Mouse (Mus musculus): ENCODE measurements around the gene Rapgef6. TPM values are rescaled to one million over a fixed set of nuclear protein-coding genes. Genes with fewer than 3 reads are reported as not detected.

The Rapgef6 gene
- total RNA-seq, 2 experiments from 2014 or later: 36.9 to 37.8 TPM

DNA sequence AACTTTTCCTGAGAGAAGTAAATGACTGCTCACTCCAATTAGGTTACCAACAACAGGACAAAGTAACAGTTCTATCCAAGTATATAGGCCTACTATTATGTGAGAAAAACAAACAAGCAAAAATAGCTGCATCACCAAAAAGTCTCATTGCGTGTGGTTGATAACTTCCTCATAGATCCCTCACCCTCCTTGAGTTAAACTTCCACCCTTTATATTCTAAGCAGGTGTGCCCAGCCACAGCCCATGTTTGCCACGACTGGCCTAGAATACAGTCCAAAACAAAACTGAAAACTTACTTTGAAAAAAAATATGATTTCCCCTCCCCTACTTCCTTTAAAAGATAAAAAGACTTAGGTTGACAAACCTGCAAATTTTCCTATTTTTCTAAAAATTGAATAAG is 5.4 kb downstream of the Rapgef6 start:
- no peak overlapping the region for H3K4me3 ChIP-seq
- intact Hi-C loops (cut with DNase I): loop anchor here (10.0 kb wide), 1 partner anchor 337 kb away; the partner anchor contains the start of genes Hint1 and Lyrm7
- DNase-seq (ENCODE audit: extremely low spot score in 1 of 2, low spot score in 2 of 2): no peak
- no peak for TF ChIP-seq CTCF (IDR thresholded peaks at IDR 0.05)
- H3K27ac ChIP-seq: no peak overlapping the region

DNA sequence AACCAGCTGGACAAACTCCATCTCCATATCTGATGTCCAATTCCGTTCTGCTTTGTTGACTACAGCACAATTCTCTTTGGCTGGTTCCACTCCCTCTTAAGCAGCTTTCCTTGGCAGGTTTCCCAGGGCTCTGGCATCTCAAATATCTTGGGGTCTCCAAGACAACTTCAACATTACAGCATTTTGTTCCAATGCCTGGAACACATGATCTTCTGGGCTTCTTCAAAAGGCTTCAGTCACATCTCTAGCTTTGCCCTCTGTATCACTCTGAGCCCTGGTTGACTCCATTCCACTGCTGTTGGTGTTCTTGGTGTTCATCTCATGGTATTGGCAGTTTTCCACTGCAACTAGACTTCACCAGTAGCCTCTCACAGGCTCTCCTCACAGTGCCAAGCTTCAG is 7.7 kb downstream of the Rapgef6 start:
- H3K27ac ChIP-seq: no peak overlapping the region
- no peak for TF ChIP-seq CTCF (IDR thresholded peaks at IDR 0.05)
- intact Hi-C loops (cut with DNase I): loop anchor here (5.0 to 10.0 kb wide), 2 partner anchors 173 to 406 kb away; no protein-coding TSS in a partner anchor

DNA sequence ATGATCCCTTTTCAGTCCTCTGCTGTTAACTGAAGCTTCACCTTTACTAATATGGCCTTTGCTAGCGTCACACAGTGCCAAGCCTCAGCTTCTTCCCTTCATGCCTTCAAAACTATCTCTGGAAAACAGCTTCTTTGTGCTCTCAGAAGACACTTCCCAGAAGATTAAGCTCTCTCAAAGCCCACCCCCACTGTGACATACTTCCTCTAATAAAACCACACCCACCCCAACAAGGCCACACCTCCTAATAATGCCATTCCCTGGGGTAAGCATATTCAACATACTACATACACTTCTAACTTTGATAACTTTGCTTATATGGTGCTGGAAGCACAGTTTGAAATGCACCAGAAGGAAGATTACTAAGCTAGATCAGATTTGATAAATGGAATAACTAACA is 8.3 kb downstream of the Rapgef6 start:
- Histone ChIP-seq H3K4me3 (no peak overlapping the region), H3K27ac (no peak overlapping the region)
- intact Hi-C loops (cut with DNase I): loop anchor here (5.0 to 10.0 kb wide), 2 partner anchors 174 to 406 kb away; no protein-coding TSS in a partner anchor
- TF ChIP-seq CTCF (IDR thresholded peaks at IDR 0.05): no peak
- no peak for DNase-seq (ENCODE audit: extremely low spot score in 1 of 2, low spot score in 2 of 2)

More for the DNA sequence above, 7.7 kb downstream of the Rapgef6 start:
- no peak for DNase-seq (ENCODE audit: extremely low spot score in 1 of 2, low spot score in 2 of 2)
- H3K4me3 ChIP-seq: no peak overlapping the region

DNA sequence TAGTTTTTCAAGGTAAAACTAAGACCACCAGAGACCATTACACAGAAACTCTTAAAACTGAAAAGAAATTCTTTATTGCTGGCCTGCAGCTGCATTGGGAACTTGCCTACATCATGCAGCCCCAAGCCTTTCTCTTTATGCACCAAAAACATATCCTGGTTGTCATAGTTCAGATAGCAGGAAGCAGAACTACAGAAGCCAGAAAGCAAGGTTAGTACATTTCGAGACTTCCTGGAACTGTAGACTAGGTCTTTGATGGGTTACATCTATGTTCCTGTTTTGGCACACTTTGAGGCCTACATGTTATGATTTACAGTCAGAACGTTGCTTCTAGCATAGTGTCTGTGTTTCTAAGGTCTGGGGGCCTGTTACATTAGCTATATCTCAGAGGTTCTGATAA is 11.2 kb downstream of the Rapgef6 start:
- no peak overlapping the region for H3K27ac ChIP-seq
- intact Hi-C loops (cut with DNase I): loop anchor here (2.0 to 10.0 kb wide), 3 partner anchors 177 to 409 kb away; no protein-coding TSS in a partner anchor
- no peak overlapping the region for H3K4me3 ChIP-seq
- no peak for TF ChIP-seq CTCF (IDR thresholded peaks at IDR 0.05)
- no peak for DNase-seq (ENCODE audit: extremely low spot score in 1 of 2, low spot score in 2 of 2)

DNA sequence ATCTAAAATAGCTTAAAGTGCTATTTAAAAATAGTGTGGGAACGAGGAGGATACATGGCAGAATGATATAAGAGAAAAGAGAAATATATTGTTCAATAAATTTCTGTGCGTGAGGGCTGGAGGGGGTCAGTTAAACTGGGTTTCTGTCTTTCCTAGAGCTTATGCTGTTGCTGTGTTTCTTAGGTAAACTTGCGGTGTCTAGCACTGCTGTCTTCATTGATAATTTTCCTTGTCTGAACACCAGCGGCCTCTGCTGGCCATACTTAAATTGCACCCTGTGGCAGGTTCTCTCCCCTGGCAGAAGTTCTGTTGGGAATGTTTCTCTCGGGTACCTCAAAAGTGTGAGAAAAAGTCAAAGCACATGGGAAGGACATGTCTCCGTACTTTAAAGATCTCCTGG is 12.2 kb downstream of the Rapgef6 start:
- intact Hi-C loops (cut with DNase I): loop anchor here (2.0 to 10.0 kb wide), 3 partner anchors 178 to 410 kb away; no protein-coding TSS in a partner anchor
- no peak overlapping the region for H3K27ac ChIP-seq
- peak; percentile 90 for TF ChIP-seq CTCF (IDR thresholded peaks at IDR 0.05)
- DNase-seq (ENCODE audit: extremely low spot score in 1 of 2, low spot score in 2 of 2): peak; percentile 60 to 80
- no peak overlapping the region for H3K4me3 ChIP-seq

DNA sequence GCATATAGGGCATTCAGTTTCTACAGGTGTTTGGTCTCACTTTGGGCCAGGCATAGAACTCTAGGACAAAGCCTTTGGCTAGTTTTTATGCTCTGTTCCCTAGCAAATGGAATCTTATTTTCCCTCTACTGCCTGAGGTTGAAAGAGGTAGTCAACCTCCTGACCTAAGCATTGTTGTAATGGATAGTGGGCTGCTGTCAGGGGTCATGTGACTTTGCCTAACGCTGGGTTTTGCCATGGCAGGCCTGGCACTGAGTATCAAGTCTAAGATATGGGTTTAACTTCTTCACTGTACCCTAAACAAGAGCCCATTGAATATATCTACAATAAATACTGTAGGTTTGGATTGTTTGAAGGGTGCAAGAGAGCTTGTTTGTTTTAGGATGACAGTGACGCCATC is 16.4 kb downstream of the Rapgef6 start:
- TF ChIP-seq CTCF (IDR thresholded peaks at IDR 0.05): no peak
- intact Hi-C loops (cut with DNase I): loop anchor here (10.0 kb wide), 1 partner anchor 414 kb away; no protein-coding TSS in a partner anchor
- no peak overlapping the region for H3K4me3 ChIP-seq
- no peak for DNase-seq (ENCODE audit: extremely low spot score in 1 of 2, low spot score in 2 of 2)
- H3K27ac ChIP-seq: no peak overlapping the region

DNA sequence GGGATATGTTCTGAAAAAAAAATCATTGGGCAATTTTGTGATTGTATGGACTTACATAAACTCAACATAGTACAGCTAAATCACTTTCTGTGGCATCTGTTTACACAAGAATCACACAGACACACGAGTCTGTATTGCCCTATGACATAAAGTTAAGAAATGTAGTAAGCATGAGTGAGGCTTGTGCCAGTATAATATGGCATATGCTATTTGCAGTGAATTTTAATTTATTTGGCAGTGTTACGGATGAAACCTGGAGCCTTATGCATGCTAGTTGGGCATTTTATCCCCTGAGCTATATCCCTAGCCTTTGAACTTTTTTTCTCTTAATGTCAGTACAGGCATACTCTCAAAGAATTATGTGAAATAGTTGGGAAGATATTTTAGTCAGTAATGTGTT is 16.8 kb downstream of the Rapgef6 start:
- no peak for DNase-seq (ENCODE audit: extremely low spot score in 1 of 2, low spot score in 2 of 2)
- H3K27ac ChIP-seq: no peak overlapping the region
- intact Hi-C loops (cut with DNase I): loop anchor here (10.0 kb wide), 1 partner anchor 415 kb away; no protein-coding TSS in a partner anchor
- no peak overlapping the region for H3K4me3 ChIP-seq
- no peak for TF ChIP-seq CTCF (IDR thresholded peaks at IDR 0.05)

DNA sequence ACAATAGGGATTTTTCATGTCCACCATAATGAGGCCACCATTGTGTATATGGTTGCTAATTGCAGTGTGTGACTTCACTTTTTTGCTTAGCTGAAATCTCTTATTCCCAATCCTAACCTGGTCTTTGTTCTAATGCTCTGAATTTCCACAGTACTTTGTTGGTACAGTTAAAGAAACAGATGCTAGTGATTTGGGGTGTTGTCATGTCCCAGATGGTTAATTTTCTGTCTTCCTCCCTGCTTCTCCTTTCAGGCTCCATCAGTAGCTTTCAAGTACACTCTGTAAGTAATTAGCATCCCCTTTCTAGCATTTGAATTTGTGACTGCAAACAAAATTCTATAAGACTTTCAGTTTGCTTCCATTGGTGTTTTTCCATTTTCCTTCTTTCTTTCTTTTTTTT is 17.7 kb downstream of the Rapgef6 start:
- H3K4me3 ChIP-seq: no peak overlapping the region
- DNase-seq (ENCODE audit: extremely low spot score in 1 of 2, low spot score in 2 of 2): no peak
- intact Hi-C loops (cut with DNase I): no loop called here
- no peak for TF ChIP-seq CTCF (IDR thresholded peaks at IDR 0.05)
- no peak overlapping the region for H3K27ac ChIP-seq

DNA sequence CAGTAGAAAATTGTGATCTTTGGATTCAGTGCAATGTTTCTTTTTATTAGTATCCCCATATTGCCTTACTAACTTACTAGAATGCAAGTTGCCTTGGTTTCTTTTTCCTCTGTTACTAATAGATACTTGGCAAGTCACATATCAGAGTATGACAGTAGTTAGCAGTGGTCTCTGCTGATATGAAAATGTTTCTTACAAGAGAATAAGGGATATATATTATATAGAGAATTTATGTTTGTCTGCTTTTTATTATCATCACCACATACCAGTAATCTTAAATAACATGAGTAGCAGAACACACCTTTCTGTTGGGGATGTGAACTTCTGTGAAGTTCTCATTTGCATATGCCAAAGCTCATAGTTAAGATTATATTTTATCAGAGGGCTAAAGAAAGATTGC is 19.8 kb downstream of the Rapgef6 start:
- intact Hi-C loops (cut with DNase I): no loop called here
- TF ChIP-seq CTCF (IDR thresholded peaks at IDR 0.05): no peak
- Histone ChIP-seq H3K27ac (no peak overlapping the region), H3K4me3 (no peak overlapping the region)
- no peak for DNase-seq (ENCODE audit: extremely low spot score in 1 of 2, low spot score in 2 of 2)

DNA sequence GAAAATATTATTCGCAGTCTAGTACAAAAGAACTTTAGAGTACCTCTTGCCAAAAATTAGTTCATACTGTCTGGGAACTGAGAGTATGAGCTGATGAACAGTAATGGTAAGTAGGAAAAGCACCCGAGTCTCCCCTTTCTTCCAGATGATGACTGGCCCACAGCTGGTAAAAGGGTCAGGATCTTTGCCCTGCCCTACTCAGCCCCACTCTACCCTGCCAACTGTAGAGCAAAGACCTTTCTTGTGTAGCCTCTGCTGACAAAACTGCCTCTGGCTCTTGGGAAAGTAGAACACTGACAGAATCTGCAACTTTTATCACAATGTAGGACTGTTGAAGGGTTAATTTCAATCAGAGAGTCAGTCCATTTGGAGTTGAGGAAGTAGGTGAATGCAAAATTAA is 32.3 kb downstream of the Rapgef6 start:
- no peak for TF ChIP-seq CTCF (IDR thresholded peaks at IDR 0.05)
- intact Hi-C loops (cut with DNase I): no loop called here
- DNase-seq (ENCODE audit: extremely low spot score in 1 of 2, low spot score in 2 of 2): no peak
- no peak overlapping the region for H3K27ac ChIP-seq
- H3K4me3 ChIP-seq: no peak overlapping the region

DNA sequence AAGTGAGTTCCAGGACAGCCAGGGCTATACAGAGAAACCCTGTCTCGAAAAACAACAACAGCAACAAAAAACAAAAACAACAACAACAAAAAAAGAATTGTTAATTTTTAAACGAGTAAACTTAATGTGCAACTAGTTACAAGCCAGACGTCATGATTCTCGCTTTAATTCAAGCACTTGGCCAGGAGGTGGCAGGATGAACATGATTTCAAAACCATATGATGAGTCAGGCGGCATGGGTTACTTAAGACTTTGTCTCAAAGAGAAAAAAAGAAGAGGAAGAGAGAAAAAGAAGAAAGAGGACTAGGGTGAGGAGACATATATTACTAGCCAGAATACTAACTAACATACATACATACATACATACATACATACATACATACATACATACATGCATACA is 40.1 kb downstream of the Rapgef6 start:
- TF ChIP-seq CTCF (IDR thresholded peaks at IDR 0.05): peak; percentile 51
- no peak overlapping the region for H3K4me3 ChIP-seq
- DNase-seq (ENCODE audit: extremely low spot score in 1 of 2, low spot score in 2 of 2): no peak
- intact Hi-C loops (cut with DNase I): no loop called here
- H3K27ac ChIP-seq: no peak overlapping the region

DNA sequence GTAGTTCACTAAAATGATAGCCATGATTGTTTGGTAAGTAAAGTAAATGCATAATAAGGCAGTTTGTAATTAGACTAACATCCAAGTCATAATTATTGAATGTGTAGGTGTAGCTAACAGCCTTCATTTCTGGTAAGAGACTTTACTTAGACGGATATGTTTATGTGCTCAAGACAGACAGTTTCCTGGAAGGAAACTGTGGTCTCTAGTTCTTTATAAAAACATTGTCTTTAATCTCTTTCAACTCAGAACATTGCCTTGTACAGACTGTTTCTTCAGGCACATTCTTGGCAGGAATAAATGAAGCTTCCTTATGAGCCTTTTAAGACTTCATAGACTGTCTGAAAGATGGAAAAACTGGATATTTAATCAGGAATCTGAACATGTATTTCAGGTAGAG is 45.3 kb downstream of the Rapgef6 start:
- intact Hi-C loops (cut with DNase I): no loop called here
- TF ChIP-seq CTCF (IDR thresholded peaks at IDR 0.05): no peak
- DNase-seq (ENCODE audit: extremely low spot score in 1 of 2, low spot score in 2 of 2): no peak
- H3K4me3 ChIP-seq: no peak overlapping the region
- no peak overlapping the region for H3K27ac ChIP-seq

DNA sequence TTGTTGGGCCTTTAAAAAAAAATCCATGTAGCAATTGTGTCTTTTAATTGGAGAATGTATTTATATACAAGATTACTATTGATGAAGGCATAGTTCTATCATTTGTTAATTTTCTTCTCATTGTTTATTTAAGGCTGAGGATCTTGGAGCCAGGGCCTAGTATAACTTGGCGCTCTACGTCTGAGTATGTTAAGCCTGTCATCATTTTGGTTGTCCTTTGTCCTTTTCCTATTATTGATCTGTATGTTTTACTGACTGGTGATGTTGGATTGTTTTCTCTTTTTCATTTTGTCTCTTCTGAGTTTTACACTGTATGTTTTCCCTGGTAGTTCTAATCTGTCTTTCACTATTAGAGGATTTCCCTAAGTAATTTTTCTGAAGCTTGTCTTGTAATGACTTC is 52.1 kb downstream of the Rapgef6 start:
- Histone ChIP-seq H3K27ac (no peak overlapping the region), H3K4me3 (no peak overlapping the region)
- DNase-seq (ENCODE audit: extremely low spot score in 1 of 2, low spot score in 2 of 2): no peak
- intact Hi-C loops (cut with DNase I): no loop called here
- no peak for TF ChIP-seq CTCF (IDR thresholded peaks at IDR 0.05)
